Mouse (Mus musculus) cerebellum, adult 8-10 months (tissue): ENCODE results near the gene Igfbp5.

ENCODE experiments used
- DNase-seq: peaks from one replicate; pipeline ENCODE4 v3.0.0; 2022

Igfbp5 gene

GRCm38 (mm10) chr1:72839791-72840190, 34.9 kb downstream of the Igfbp5 start:
- DNase-seq, result no peak

DNA sequence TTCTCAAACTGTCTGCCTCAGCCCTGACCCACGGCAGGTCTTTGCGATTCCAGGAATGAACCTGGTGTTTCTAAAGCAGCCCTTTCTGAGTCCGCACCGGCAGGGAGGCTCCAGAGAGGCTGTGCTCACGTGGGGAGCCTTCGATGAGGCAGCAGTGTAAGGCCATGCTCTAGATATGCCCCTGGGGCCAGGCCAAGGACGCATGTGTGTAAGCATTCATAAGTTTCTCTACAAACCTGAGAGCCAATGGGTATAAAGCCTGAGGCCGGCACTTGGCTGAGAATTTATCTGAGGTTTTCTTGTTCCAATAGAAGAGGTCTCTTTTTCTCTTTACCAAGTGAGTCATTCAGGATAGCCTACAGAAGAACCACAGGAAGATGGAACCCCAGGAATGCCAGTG, 35.3 kb downstream of the Igfbp5 start:
- DNase-seq, result no peak

GRCm38 (mm10) chr1:72833563-72833962, 41.1 kb downstream of the Igfbp5 start:
- no peak for DNase-seq

DNA sequence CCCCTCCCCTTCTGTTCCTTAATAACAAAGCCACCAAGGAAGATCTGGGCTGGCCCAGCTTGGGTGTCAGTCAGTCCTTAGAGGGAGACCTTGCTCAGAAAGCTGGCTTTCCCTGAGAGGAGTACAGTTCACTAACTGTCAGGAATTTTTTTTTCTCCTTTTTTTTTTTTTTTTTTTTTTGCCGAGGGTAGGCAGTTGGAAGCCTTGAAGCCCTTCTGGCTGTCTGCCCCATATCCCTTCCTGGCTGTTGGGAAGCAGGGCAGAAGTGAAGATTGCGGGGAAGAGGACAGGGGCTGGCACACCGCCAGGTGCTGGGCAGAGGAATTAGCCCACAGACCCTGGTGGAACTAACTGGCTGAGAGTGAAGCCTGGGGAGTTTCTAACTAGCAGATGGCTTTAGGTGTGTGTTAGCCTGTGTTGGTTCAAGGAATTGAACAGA, 42.0 kb downstream of the Igfbp5 start:
- no peak for DNase-seq

DNA sequence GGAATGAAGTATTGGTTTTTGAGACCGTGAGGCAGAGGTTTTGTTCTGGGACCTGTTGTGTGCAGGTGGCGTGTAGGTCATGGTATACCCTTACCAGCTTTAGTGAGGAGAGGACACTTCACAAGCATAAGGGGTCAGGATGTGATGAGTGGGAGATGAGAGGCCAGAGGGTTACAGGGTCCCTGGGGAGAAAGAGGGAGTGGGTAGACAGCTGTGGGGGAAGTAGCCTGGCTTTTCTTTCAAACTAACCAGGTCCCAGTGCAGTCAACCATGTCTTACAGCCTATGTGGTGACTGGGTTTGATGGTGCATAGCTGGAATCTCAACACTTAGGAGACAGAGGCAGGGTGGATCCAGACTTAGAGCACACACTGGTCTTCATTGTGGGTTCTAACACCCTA, 44.2 kb downstream of the Igfbp5 start:
- no peak for DNase-seq

DNA sequence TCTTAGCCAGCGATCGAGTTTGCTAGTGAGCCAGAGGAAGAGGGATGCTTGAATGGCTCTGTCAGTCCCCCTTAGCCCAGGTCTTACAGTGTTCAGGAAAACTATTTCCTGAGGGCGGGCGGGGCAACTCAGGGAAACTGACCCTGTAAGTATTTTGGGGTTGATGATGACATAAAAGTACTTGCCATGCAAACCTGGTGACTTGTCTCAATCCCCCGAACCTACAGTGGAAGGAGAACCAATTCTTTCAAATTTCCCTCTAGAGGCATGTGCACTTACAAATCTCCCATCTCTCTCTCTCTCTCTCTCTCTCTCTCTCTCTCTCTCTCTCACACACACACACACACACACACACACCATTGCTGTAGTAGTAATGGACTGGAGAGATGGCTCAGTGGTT, 45.8 kb downstream of the Igfbp5 start:
- DNase-seq, result no peak

DNA sequence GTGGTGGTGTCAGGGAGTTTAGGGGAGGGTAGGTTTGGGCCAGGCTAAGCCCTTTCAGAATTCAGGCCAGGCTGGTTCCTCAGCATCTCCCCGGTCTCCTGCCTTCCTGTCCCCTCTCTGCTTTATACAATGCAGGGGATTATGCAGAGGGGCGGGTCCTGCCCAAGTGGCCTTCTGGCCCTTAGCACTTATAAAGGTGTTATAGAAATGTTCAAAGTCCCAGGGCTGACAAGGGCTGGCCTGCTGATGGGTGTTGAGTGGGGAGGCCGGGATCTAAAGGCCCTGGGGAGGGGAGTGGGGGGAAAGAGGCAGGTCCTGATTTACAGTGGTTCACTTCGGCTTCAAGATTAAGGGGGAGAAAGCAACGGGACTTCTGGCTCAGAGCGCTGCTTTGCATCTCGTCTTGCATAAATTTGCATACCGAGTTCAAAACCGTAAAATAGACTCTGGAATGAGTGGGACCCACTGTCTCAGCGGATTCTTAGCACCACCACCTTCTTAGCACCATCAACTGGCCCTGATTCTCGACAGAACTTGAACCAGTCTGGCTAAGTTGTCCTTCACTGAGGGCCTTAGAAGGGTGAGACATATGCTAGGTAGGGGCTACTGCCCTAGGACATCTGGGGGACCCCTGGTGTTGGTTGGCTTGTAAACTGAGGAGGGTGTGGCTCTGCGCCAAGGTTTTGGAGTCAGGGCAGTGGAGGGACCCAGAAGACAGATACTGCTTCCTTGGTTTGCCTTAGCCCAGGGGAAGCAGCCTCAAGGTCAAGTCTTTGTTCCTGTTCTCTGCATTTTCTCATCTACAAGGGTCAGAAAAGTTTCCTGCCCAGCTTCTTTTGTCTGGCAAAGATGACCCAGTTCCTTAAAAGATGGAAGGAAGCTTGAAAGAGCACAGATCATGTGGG, 47.0 kb downstream of the Igfbp5 start:
- DNase-seq, result no peak

- no peak for DNase-seq
These were observed 47.8 kb downstream of the Igfbp5 start for GRCm38 (mm10) chr1:72826931-72827330.

DNA sequence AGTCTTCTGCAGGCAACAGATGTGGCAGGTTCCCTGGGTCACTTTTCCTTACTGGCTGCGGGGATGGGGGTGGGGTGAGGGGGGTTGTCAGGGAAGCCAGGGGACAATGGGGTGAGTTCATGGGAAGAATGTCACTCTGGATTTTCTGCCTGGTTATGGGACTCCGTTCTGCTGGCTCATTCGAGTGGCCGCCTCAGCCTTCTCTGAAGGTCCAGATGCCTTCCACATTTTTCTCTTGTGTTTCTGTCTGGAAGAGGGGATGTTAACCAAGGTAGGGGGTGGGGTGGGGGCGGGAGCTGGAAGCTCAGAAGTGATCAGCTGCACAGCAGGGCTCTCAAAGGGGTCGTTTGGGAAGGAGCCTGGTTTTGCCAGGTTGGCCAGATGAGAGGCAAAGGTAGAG, 48.2 kb downstream of the Igfbp5 start:
- no peak for DNase-seq

DNA sequence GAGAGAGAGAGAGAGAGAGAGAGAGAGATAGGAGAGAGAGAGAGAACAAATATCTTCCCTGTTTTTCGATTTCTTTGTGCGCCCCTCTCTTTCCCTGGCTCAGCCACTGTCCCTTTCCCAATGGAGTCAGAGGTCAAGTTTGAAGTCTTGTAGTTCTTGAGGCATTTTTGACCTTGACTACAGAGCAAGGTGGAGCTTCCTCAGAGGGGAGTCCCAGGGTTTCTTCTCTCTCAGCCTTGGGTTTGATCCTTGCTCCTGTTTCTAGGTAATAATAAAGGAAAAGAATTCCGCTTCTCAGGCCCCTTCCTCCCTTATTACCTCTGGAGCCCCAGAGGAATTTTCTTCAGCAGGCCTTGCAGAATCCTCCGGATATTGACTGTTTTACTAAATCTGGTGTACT, 48.8 kb downstream of the Igfbp5 start:
- no peak for DNase-seq

DNA sequence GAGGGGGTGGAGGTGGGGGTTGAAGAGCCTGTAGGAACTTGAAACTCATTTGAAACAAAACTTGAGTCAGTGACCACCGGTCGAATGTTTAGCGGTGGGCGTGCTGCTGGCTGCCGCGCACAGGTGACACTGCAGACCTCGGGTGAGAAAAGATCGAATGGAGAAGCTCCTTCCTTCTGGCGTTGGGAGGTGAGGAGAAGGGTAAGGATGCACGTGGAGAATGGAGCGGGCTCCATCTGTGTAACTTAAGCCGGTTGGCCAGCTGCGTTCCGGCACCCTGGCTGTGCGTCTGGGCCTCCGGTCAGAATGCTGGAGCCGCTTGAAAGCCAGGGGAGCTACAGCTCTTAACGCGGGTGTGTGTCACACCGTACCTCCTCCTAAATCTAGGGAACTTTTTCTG, 49.4 kb downstream of the Igfbp5 start:
- no peak for DNase-seq

- DNase-seq, result peak; percentile 12
These were observed 50.0 kb downstream of the Igfbp5 start for GRCm38 (mm10) chr1:72824707-72825101.

DNA sequence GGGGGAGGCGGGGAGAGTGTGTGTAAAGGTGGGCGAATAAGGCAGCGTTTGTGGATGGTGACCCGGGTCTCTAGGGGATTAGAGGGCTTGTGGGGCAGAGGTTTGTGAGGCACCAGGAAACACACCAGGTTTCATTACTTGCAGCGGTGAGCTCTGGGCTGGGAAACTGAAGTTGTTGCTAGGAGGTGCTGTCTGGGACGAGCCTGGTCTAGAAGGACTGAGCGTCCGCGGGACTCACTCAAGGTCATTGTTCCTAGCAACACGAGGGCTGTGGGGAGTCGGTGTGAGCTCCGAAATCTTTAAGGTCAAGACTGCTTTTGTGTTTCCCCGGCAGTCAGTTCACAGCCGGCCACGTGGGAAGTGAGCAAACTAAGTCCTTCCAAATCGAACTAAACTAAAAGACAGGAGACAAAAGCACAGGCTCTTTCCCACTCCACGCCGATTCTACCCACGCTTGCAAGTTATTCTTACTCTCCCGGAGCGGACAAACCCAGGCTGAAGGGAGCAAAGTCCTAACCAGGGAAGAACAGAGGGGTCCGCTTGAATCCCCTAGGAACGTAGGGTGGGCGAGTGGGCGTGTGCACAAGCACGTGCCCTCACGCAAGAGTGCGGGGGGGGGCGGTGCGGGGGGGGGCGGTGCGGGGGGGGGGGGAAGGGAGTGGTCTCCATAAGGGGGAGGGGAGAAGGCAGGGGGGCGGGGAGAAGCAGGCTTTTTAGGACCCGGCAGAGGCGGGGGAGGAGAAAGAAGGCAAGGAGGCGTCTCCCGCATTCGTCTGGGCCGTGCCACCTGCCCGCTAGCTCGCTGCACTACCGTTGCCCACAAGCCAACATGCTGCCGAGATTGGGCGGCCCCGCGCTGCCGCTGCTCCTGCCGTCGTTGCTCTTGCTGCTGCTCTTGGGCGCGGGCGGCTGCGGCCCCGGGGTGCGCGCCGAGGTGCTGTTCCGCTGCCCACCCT, 50.7 kb downstream of the Igfbp5 start, which contains the start of gene Igfbp2:
Gene Igfbp2, plus strand, starts transcription at position 753 of the 956 bp plus-strand sequence.
- no peak for DNase-seq

DNA sequence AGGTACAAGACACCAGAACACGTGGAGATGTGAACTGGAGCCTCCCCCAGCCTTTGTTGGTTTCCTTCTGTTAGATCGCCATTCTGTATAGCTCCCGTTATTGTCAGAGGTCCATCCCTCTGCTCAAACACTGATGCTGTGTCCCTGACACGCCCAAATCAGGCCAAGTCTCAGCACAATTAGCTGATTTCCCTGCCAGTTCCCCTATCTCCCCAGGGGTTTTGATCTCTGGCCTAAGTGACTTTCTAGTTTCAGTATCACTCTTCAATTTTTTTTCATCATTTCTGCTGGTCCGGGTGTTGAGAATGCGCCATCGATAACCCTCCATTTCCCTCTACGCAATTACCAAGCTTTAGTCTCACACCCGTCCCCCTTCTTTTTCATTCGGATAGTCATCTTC, 51.8 kb downstream of the Igfbp5 start:
- DNase-seq, result no peak

DNA sequence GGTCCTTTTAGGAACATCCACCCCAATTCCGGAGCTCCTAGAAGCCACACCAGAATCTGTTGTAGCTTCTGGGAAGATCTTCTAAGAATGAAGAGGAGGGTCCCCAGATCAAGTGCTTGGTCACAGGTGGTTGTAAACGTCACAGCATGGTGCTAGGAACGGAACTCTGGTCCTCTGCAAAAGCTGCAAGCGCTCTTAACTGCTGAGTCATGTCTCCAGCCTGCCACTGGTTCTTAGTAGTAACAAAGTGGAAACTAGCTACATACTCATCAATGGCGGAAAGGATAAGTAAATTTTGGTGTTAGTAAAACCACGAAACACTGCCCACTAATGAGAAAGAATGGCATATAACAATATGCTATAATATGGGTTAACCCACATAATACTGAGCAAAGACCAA, 54.7 kb downstream of the Igfbp5 start:
- DNase-seq, result no peak

DNA sequence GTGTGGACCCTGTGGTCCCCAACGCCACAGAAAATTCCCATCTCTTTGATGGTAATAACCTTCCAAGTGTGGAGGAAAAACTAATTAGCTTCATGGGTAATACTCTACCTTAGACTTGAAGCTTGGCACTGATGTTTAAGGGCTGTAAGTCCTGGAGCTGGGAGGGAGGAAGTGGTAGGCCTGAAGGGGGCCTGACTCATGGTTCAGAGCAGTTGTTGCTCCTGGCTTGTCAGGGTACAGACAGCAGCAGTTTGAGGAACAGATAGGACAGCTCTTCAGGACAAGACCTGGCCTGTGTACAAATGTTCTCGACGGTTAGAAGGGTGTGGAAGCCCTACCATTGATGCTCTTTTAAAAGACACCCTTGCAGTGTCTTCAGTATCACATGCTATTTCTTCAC, 59.1 kb downstream of the Igfbp5 start:
- DNase-seq, result no peak

- no peak for DNase-seq
These were observed 59.5 kb downstream of the Igfbp5 start for GRCm38 (mm10) chr1:72815184-72815583.

- DNase-seq, result no peak
These were observed 60.9 kb downstream of the Igfbp5 start for GRCm38 (mm10) chr1:72813639-72814403.

DNA sequence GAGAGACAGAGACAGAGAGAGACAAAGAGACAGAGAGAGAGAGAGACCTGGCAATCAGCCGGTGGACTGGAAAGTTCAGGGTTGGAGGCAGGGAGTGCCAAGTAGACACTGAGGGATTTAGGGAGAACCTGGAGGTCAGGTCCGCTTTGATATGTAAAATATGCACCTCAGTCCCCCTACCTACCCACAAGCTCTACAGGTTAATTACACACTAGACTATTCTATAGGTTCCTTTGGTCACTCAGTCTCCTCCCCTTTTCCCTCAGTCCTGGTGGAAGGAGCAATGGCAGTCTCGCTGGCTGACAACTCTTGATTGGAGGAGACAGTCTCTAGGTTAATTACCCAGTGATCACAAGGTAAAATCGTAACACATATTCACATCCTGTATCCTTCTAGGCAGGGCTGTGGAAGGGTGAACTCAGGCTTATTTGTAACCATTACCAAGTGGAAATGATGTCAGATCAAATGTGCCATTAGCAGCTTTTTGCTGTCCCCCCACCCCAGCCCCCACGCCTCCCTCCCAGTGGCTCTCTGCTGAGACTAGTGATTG, 61.5 kb downstream of the Igfbp5 start:
- DNase-seq, result no peak

GRCm38 (mm10) chr1:72811061-72811460, 63.6 kb downstream of the Igfbp5 start:
- no peak for DNase-seq

DNA sequence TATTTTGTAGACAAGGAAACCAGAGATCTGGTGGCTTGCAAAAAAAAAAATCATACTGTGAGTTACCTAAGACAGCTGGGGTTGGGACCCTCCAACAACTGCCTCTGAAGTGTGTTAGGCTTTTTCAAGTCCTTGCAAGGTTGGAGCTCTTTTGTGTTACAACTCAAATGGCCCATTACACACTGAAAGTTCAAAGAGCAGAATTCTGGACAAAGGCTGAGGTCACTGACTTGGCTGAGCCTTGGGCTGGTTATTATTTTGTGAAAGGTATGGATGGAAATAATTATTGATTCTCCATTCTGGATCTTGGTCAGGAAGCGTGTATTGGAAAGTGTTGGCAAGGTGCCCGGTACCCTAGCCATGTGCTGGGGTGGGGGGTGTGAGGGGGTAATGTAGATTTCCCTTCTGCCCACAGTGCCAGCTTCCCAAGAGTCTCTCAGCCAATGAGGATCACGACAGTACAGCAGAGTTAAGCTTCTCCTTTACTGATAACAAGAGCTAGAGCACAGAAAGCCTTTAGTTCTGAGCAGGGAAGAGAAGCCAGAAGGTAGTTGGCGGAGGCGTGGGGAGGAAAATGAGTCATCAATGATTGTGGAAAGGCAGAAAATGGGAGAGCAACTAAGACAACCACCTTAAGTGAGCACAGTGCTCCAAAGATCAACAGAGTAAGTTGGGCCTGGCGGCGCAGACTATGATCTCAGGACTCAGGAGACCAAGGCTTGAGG, 64.6 kb downstream of the Igfbp5 start:
- no peak for DNase-seq

- no peak for DNase-seq
These were observed 65.4 kb downstream of the Igfbp5 start for GRCm38 (mm10) chr1:72809304-72809703.
